Mouse (Mus musculus): ENCODE data around the gene L3mbtl2. TPM values are rescaled to one million over a fixed set of nuclear protein-coding genes. Genes with fewer than 3 reads are reported as not detected.
A peak's percentile ranks its signal among the peaks of the same experiment; 100 is the strongest.

L3mbtl2 gene
- polyA plus RNA-seq, 1 experiment from 2014 or later = 19.1 TPM

GRCm38 (mm10) chr15:81680301-81680805 lies 16.7 kb downstream of the L3mbtl2 start:
- Histone ChIP-seq H3K9me3 (ENCODE audit: control insufficient read depth, low read depth, low read length) (no peaks in the 10 kb centered on the region), H3K4me1 (ENCODE audit: control insufficient read depth, insufficient read depth, low read length) (no peaks in the 10 kb centered on the region), H3K4me3 (ENCODE audit: low read depth, low read length) (no peak overlapping the region), H3K4me2 (replicated peaks; ENCODE audit: low read depth, low read length) (no peak overlapping the region), H3K9ac (replicated peaks; ENCODE audit: low read depth, low read length) (no peak overlapping the region), H3K27me3 (ENCODE audit: control insufficient read depth, insufficient read depth, low read length) (no peaks in the 10 kb centered on the region), H3K36me3 (ENCODE audit: control insufficient read depth, insufficient read depth, low read length) (peaks cover 30% of the 10 kb centered on the region; the same call in 1 of the 2 replicates), H3K27ac (ENCODE audit: low read length) (no peak overlapping the region)
- 93% methylated on average over 4 of the region's 4 CpGs for WGBS
- no peak for ATAC-seq (ENCODE audit: insufficient number of reproducible peaks, insufficient read depth, low FRiP score, low read depth)

GRCm38 (mm10) chr15:81693366-81693966 lies 29.8 kb downstream of the L3mbtl2 start:
- H3K27me3 ChIP-seq (ENCODE audit: control insufficient read depth, insufficient read depth, low read length) = peaks cover 24% of the 10 kb centered on the region; the same call in 1 of the 2 replicates
- ATAC-seq (ENCODE audit: insufficient number of reproducible peaks, insufficient read depth, low FRiP score, low read depth) = no peak; the same call in 1 of the 2 replicates
- no peak overlapping the region for H3K27ac ChIP-seq (ENCODE audit: low read length)
- 0 out of 2 replicates have a peak overlapping the region, but pooled peaks have one; percentile 64 for H3K9ac ChIP-seq (replicated peaks; ENCODE audit: low read depth, low read length)
- H3K4me3 ChIP-seq (ENCODE audit: low read depth, low read length) = peak overlapping the region; percentile 55
- H3K36me3 ChIP-seq (ENCODE audit: control insufficient read depth, insufficient read depth, low read length) = 0 out of 2 replicates have a peak, but pooled peaks cover 1% of the 10 kb centered on the region
- 4% methylated on average over 41 of the region's 41 CpGs for WGBS
- peak overlapping the region; percentile 99 for H3K4me2 ChIP-seq (replicated peaks; ENCODE audit: low read depth, low read length)
- H3K9me3 ChIP-seq (ENCODE audit: control insufficient read depth, low read depth, low read length) = no peaks in the 10 kb centered on the region
- H3K4me1 ChIP-seq (ENCODE audit: control insufficient read depth, insufficient read depth, low read length) = peaks cover 5% of the 10 kb centered on the region; the same call in 1 of the 2 replicates

DNA sequence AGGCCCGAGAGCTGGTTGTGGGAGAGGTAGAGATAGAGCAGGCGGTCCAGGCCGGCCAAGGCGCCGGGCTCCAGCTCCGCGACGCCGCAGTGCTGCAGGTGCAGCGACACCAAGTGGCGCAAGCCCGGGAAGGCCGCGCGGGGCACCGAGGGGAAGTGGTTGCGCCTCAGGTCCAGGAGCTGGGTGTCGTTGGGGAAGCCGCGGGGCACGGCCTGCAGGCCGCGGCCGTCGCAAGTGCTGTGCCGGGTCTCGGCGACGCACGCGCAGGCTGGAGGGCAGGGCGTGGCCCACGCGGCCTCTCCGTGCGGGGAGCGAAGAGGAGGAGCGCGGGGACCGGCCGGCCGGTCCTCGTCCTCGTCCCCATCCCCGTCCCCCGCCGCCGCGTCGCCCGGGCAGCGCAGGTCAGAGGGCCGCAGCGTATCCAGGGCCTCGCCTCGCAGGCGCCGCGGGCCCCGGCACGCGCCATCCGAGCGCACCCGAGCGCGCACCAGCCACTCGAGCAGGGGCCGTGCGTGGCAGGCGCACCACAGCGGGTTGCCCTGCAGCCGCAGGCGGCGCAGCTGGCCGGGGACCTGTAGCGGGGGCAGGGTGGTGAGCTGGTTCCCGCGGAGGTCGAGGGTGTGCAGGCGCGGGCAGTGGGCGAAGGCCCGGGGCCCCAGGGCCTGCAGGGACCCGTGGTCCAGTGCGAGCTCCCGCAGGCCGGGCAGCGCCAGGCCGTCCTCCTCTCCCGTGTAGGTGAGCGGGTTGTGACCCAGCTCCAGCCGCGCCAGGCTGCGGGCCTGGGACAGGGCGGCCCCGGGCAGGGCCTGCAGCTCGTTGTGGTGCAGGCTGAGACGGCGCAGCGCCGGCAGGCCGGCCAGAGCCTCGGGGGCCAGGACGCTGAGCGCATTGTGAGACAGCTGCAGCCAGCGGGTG lies 30.5 kb downstream of the L3mbtl2 start:
- H3K27ac ChIP-seq (ENCODE audit: low read length) = no peak overlapping the region

GRCm38 (mm10) chr15:81694891-81695290 lies 31.2 kb downstream of the L3mbtl2 start:
- Histone ChIP-seq H3K27me3 (ENCODE audit: control insufficient read depth, insufficient read depth, low read length) (peaks cover 24% of the 10 kb centered on the region; the same call in 1 of the 2 replicates), H3K4me3 (ENCODE audit: low read depth, low read length) (peak overlapping the region; percentile 55), H3K9ac (replicated peaks; ENCODE audit: low read depth, low read length) (peak overlapping the region; percentile 64; the same call in 1 of the 2 replicates), H3K4me2 (replicated peaks; ENCODE audit: low read depth, low read length) (peak overlapping the region; percentile 99), H3K4me1 (ENCODE audit: control insufficient read depth, insufficient read depth, low read length) (peaks cover 5% of the 10 kb centered on the region; the same call in 1 of the 2 replicates), H3K9me3 (ENCODE audit: control insufficient read depth, low read depth, low read length) (no peaks in the 10 kb centered on the region), H3K36me3 (ENCODE audit: control insufficient read depth, insufficient read depth, low read length) (no peaks in the 10 kb centered on the region), H3K27ac (ENCODE audit: low read length) (no peak overlapping the region)
- WGBS = 33% methylated on average over 19 of the region's 19 CpGs
- no peak for ATAC-seq (ENCODE audit: insufficient number of reproducible peaks, insufficient read depth, low FRiP score, low read depth)

More for the DNA sequence above, 30.5 kb downstream of the L3mbtl2 start:
- H3K4me3 ChIP-seq (ENCODE audit: low read depth, low read length) = peak overlapping the region; percentile 55
- peak overlapping the region; percentile 99 for H3K4me2 ChIP-seq (replicated peaks; ENCODE audit: low read depth, low read length)
- peaks cover 5% of the 10 kb centered on the region; the same call in 1 of the 2 replicates for H3K4me1 ChIP-seq (ENCODE audit: control insufficient read depth, insufficient read depth, low read length)
- peak overlapping the region; percentile 64 for H3K9ac ChIP-seq (replicated peaks; ENCODE audit: low read depth, low read length)
- WGBS = under 1% methylated on average over 96 of the region's 107 CpGs
- H3K9me3 ChIP-seq (ENCODE audit: control insufficient read depth, low read depth, low read length) = no peaks in the 10 kb centered on the region
- peaks cover 24% of the 10 kb centered on the region; the same call in 1 of the 2 replicates for H3K27me3 ChIP-seq (ENCODE audit: control insufficient read depth, insufficient read depth, low read length)
- H3K36me3 ChIP-seq (ENCODE audit: control insufficient read depth, insufficient read depth, low read length) = no peaks in the 10 kb centered on the region
- ATAC-seq (ENCODE audit: insufficient number of reproducible peaks, insufficient read depth, low FRiP score, low read depth) = peak; percentile 86

- peaks cover 5% of the 10 kb centered on the region; the same call in 1 of the 2 replicates for H3K4me1 ChIP-seq (ENCODE audit: control insufficient read depth, insufficient read depth, low read length)
- no peaks in the 10 kb centered on the region for H3K9me3 ChIP-seq (ENCODE audit: control insufficient read depth, low read depth, low read length)
- no peak within 1 kb of the TSS for H3K9ac ChIP-seq (replicated peaks; ENCODE audit: low read depth, low read length)
- H3K4me2 ChIP-seq (replicated peaks; ENCODE audit: low read depth, low read length) = no peak within 1 kb of the TSS
- no peak within 1 kb of the TSS for H3K4me3 ChIP-seq (ENCODE audit: low read depth, low read length)
- no peak within 1 kb of the TSS for H3K27ac ChIP-seq (ENCODE audit: low read length)
- 56% methylated on average over 7 of the region's 7 CpGs for WGBS
- peaks cover 22% of the 10 kb centered on the region; the same call in 1 of the 2 replicates for H3K27me3 ChIP-seq (ENCODE audit: control insufficient read depth, insufficient read depth, low read length)
- ATAC-seq (ENCODE audit: insufficient number of reproducible peaks, insufficient read depth, low FRiP score, low read depth) = 0 out of 2 replicates have a peak, but pooled peaks have one; percentile 16
- H3K36me3 ChIP-seq (ENCODE audit: control insufficient read depth, insufficient read depth, low read length) = no peaks in the 10 kb centered on the region
Observed at GRCm38 (mm10) chr15:81697175-81697574, 33.5 kb downstream of the L3mbtl2 start, which contains the start of gene Chadl. Gene Chadl, minus strand, starts transcription at chr15:81697287.

GRCm38 (mm10) chr15:81697847-81698246 lies 34.2 kb downstream of the L3mbtl2 start:
- H3K4me3 ChIP-seq (ENCODE audit: low read depth, low read length) = no peak overlapping the region
- 43% methylated on average over 3 of the region's 3 CpGs for WGBS
- H3K27ac ChIP-seq (ENCODE audit: low read length) = no peak overlapping the region
- no peak overlapping the region for H3K4me2 ChIP-seq (replicated peaks; ENCODE audit: low read depth, low read length)
- H3K9me3 ChIP-seq (ENCODE audit: control insufficient read depth, low read depth, low read length) = no peaks in the 10 kb centered on the region
- peaks cover 5% of the 10 kb centered on the region; the same call in 1 of the 2 replicates for H3K4me1 ChIP-seq (ENCODE audit: control insufficient read depth, insufficient read depth, low read length)
- H3K9ac ChIP-seq (replicated peaks; ENCODE audit: low read depth, low read length) = no peak overlapping the region
- peaks cover 16% of the 10 kb centered on the region; the same call in 1 of the 2 replicates for H3K27me3 ChIP-seq (ENCODE audit: control insufficient read depth, insufficient read depth, low read length)
- no peak for ATAC-seq (ENCODE audit: insufficient number of reproducible peaks, insufficient read depth, low FRiP score, low read depth)
- no peaks in the 10 kb centered on the region for H3K36me3 ChIP-seq (ENCODE audit: control insufficient read depth, insufficient read depth, low read length)

DNA sequence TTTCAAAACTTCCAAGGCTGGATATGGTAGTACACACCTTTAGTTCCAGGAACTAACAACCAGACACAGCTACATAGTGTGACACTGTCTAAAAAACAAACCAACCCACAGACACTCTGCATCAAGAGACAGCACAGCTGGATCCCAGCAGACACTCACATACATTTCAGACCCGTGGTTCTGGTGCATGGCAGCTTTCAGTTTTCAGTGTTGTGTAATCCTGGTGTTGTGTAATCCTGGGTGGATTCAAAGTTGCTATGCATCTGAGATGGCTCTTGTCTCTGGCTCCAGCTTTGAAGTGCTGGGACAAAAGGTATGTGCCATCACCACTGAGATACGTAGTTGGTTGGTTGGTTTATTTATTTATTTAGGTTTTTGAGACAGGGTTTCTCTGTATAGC lies 34.8 kb downstream of the L3mbtl2 start:
- Histone ChIP-seq H3K4me3 (ENCODE audit: low read depth, low read length) (no peak overlapping the region), H3K4me1 (ENCODE audit: control insufficient read depth, insufficient read depth, low read length) (peaks cover 5% of the 10 kb centered on the region; the same call in 1 of the 2 replicates)
- WGBS = 61% methylated on average over 2 of the region's 2 CpGs

GRCm38 (mm10) chr15:81700161-81700560 lies 36.5 kb downstream of the L3mbtl2 start:
- Histone ChIP-seq H3K9ac (replicated peaks; ENCODE audit: low read depth, low read length) (no peak overlapping the region), H3K4me1 (ENCODE audit: control insufficient read depth, insufficient read depth, low read length) (no peaks in the 10 kb centered on the region), H3K27me3 (ENCODE audit: control insufficient read depth, insufficient read depth, low read length) (0 out of 2 replicates have a peak, but pooled peaks cover 2% of the 10 kb centered on the region), H3K4me2 (replicated peaks; ENCODE audit: low read depth, low read length) (no peak overlapping the region), H3K9me3 (ENCODE audit: control insufficient read depth, low read depth, low read length) (no peaks in the 10 kb centered on the region), H3K36me3 (ENCODE audit: control insufficient read depth, insufficient read depth, low read length) (peaks cover 18% of the 10 kb centered on the region), H3K4me3 (ENCODE audit: low read depth, low read length) (no peak overlapping the region), H3K27ac (ENCODE audit: low read length) (no peak overlapping the region)
- no peak for ATAC-seq (ENCODE audit: insufficient number of reproducible peaks, insufficient read depth, low FRiP score, low read depth)
- WGBS = 57% methylated on average over 2 of the region's 2 CpGs

More for the DNA sequence above, 34.8 kb downstream of the L3mbtl2 start:
- Histone ChIP-seq H3K36me3 (ENCODE audit: control insufficient read depth, insufficient read depth, low read length) (peaks cover 3% of the 10 kb centered on the region), H3K9me3 (ENCODE audit: control insufficient read depth, low read depth, low read length) (no peaks in the 10 kb centered on the region), H3K4me2 (replicated peaks; ENCODE audit: low read depth, low read length) (no peak overlapping the region), H3K27me3 (ENCODE audit: control insufficient read depth, insufficient read depth, low read length) (peaks cover 13% of the 10 kb centered on the region; the same call in 1 of the 2 replicates), H3K9ac (replicated peaks; ENCODE audit: low read depth, low read length) (no peak overlapping the region), H3K27ac (ENCODE audit: low read length) (no peak overlapping the region)
- no peak for ATAC-seq (ENCODE audit: insufficient number of reproducible peaks, insufficient read depth, low FRiP score, low read depth)

Measured in stomach, embryonic 14.5 days (tissue).